Mouse (Mus musculus): ENCODE data around the gene Tjp3.
A peak's percentile ranks its signal among the peaks of the same experiment; 100 is the strongest.

Gene Tjp3

GRCm38 (mm10) chr10:81268643-81269412 lies 22.6 kb downstream of the Tjp3 start:
- DNase-seq (ENCODE audit: low read depth), result no peak

- DNase-seq (ENCODE audit: low read depth), result peak; percentile 95
Observed at GRCm38 (mm10) chr10:81268056-81268455, 23.3 kb downstream of the Tjp3 start.

GRCm38 (mm10) chr10:81266211-81267105 lies 24.9 kb downstream of the Tjp3 start, which contains the start of the genes Mrpl54 and Apba3:
Gene Mrpl54 (minus strand): TSS chr10:81266934.
Gene Apba3 (plus strand): TSS chr10:81266960.
- peak; percentile 99 for DNase-seq (ENCODE audit: low read depth)

- DNase-seq (ENCODE audit: low read depth), result no peak
Observed at GRCm38 (mm10) chr10:81265540-81265939, 25.8 kb downstream of the Tjp3 start.

GRCm38 (mm10) chr10:81261025-81261424 lies 30.4 kb downstream of the Tjp3 start:
- DNase-seq (ENCODE audit: low read depth), result no peak

- no peak for DNase-seq (ENCODE audit: low read depth)
Observed at GRCm38 (mm10) chr10:81259225-81259884, 32.0 kb downstream of the Tjp3 start.

GRCm38 (mm10) chr10:81257158-81258039 lies 34.0 kb downstream of the Tjp3 start:
- DNase-seq (ENCODE audit: low read depth), result no peak

GRCm38 (mm10) chr10:81254886-81255285 lies 36.5 kb downstream of the Tjp3 start:
- DNase-seq (ENCODE audit: low read depth), result no peak

GRCm38 (mm10) chr10:81252424-81253419 lies 38.7 kb downstream of the Tjp3 start, which contains the start of gene Matk:
Gene Matk (plus strand): TSS chr10:81252935.
- peak; percentile 23 for DNase-seq (ENCODE audit: low read depth)

GRCm38 (mm10) chr10:81249442-81249841 lies 41.9 kb downstream of the Tjp3 start:
- no peak for DNase-seq (ENCODE audit: low read depth)

GRCm38 (mm10) chr10:81247804-81248203 lies 43.6 kb downstream of the Tjp3 start:
- no peak for DNase-seq (ENCODE audit: low read depth)

- DNase-seq (ENCODE audit: low read depth), result no peak
Observed at GRCm38 (mm10) chr10:81245166-81245565, 46.2 kb downstream of the Tjp3 start.

- DNase-seq (ENCODE audit: low read depth), result peak; percentile 80
Observed at GRCm38 (mm10) chr10:81244595-81244994, 46.8 kb downstream of the Tjp3 start.

- DNase-seq (ENCODE audit: low read depth), result no peak
Observed at GRCm38 (mm10) chr10:81244146-81244545, 47.2 kb downstream of the Tjp3 start.

GRCm38 (mm10) chr10:81242021-81242420 lies 49.4 kb downstream of the Tjp3 start:
- no peak for DNase-seq (ENCODE audit: low read depth)

- peak; percentile 86 for DNase-seq (ENCODE audit: low read depth)
Observed at GRCm38 (mm10) chr10:81240876-81241275, 50.5 kb downstream of the Tjp3 start.

GRCm38 (mm10) chr10:81238618-81239017 lies 52.8 kb downstream of the Tjp3 start:
- no peak for DNase-seq (ENCODE audit: low read depth)

GRCm38 (mm10) chr10:81236471-81237268 lies 54.7 kb downstream of the Tjp3 start:
- no peak for DNase-seq (ENCODE audit: low read depth)

GRCm38 (mm10) chr10:81234206-81234605 lies 57.2 kb downstream of the Tjp3 start:
- peak; percentile 65 for DNase-seq (ENCODE audit: low read depth)

Data from NIH3T3 (cell line).